Mouse (Mus musculus) liver, embryonic 14.5 days (tissue): ENCODE data around the gene Tmem176a. TPM values are rescaled to one million over a fixed set of nuclear protein-coding genes. Genes with fewer than 3 reads are reported as not detected.

ENCODE experiments used
- ATAC-seq: fragments of 200-750 bp; cut with Nextera tagmentation; 2 replicates; pipeline ENCODE4 v1.8.0; 2017; ENCODE audit warnings: moderate number of reproducible peaks, mild to moderate bottlenecking, moderate library complexity; ENCODE audit not compliant: insufficient read depth
- DNase-seq, 3 experiments: peaks; one replicate each; pipeline ENCODE4 v3.0.0-alpha.2; 2012 to 2013; ENCODE audit warnings: low read depth in 3 of 3, low spot score in 3 of 3
- H3K27ac ChIP-seq: fragments of 300-500 bp; sonication (generic); 2 replicates; pipeline ENCODE4 v1.5.1; 2014; ENCODE audit warnings: moderate library complexity, mild to moderate bottlenecking, control low read depth, inconsistent platforms
- H3K27me3 ChIP-seq: fragments of 300-500 bp; sonication (generic); 2 replicates; pipeline ENCODE4 v1.6.1; 2014; ENCODE audit warnings: mild to moderate bottlenecking, low read length, moderate library complexity; ENCODE audit not compliant: control insufficient read depth, insufficient read depth
- H3K36me3 ChIP-seq: fragments of 300-500 bp; sonication (generic); replicated peaks from 2 replicates; pipeline ENCODE4 v1.6.1; 2014; ENCODE audit warnings: low read depth; ENCODE audit not compliant: control insufficient read depth, insufficient read depth
- H3K4me1 ChIP-seq, 2 experiments: fragments of 200-500 bp in 1 of 2; fragments of 300-500 bp in 1 of 2; sonication (generic) in 1 of 2; replicated peaks; 2 replicates each; pipeline ENCODE4 v1.6.1; 2012 to 2014; ENCODE audit warnings: antibody characterized with exemption in 1 of 2, inconsistent platforms in 1 of 2, low read length in 1 of 2; ENCODE audit not compliant: control insufficient read depth in 2 of 2, insufficient read depth in 2 of 2
- H3K4me2 ChIP-seq: fragments of 300-500 bp; sonication (generic); 2 replicates; pipeline ENCODE4 v1.6.1; 2014; ENCODE audit warnings: low read depth, mild to moderate bottlenecking, control low read depth, moderate library complexity
- H3K4me3 ChIP-seq, 2 experiments: fragments of 200-500 bp in 1 of 2; fragments of 300-500 bp in 1 of 2; sonication (generic) in 1 of 2; 2 replicates each; pipeline ENCODE4 v1.5.1; 2012 to 2014; ENCODE audit warnings: low read depth in 2 of 2, low read length in 2 of 2, mild to moderate bottlenecking in 2 of 2, control low read depth in 1 of 2, inconsistent platforms in 1 of 2, moderate library complexity in 1 of 2; ENCODE audit not compliant: insufficient read depth in 1 of 2
- H3K9ac ChIP-seq: fragments of 300-500 bp; sonication (generic); replicated peaks from 2 replicates; pipeline ENCODE4 v1.6.1; 2014; ENCODE audit warnings: mild to moderate bottlenecking, control low read depth, moderate library complexity
- H3K9me3 ChIP-seq: fragments of 300-500 bp; sonication (generic); 2 replicates; pipeline ENCODE4 v1.6.1; 2016; ENCODE audit warnings: low read length, mixed read lengths; ENCODE audit not compliant: control insufficient read depth
- CTCF ChIP-seq: IDR thresholded peaks from 2 replicates; pipeline ENCODE4 v1.5.1; 2016; ENCODE audit warnings: antibody characterized with exemption, low read depth, control low read depth
- EP300 ChIP-seq: IDR thresholded peaks from 2 replicates; pipeline ENCODE4 v1.6.1; 2016; ENCODE audit warnings: antibody characterized with exemption, low read depth
- WGBS: fragments of 180-500 bp; shearing (Covaris S2); extraction: QIAGEN DNeasy Blood & Tissue Kit; methylation state at CpG from one replicate; pipeline ENCODE4 v1.1.7; 2014; ENCODE audit not compliant: insufficient replicate concordance; 5-methylcytosine and 5-hydroxymethylcytosine counted together
- polyA plus RNA-seq, 2 experiments: library from polyadenylated mRNA; depleted of rRNA in 1 of 2; stranded (reverse) in 1 of 2; unstranded in 1 of 2; fragments of >200 nt; fragmentation: Nextera tagmentation in 1 of 2; extraction: Ambion mirVana in 1 of 2; gene quantifications; 2 replicates each; pipeline versions ENCODE4 v1.2.1 to v1.2.3; 2012 to 2014

Gene Tmem176a
- polyA plus RNA-seq, 2 experiments: 34.5 to 126 TPM

GRCm38 (mm10) chr6:48876510-48877135 lies 35.9 kb downstream of the Tmem176a start:
- ATAC-seq (no peak), DNase-seq (no peak)
- no peak overlapping the region for H3K27ac ChIP-seq

GRCm38 (mm10) chr6:48894203-48894602 lies 53.5 kb downstream of the Tmem176a start:
- Histone ChIP-seq H3K36me3 (no peaks in the 10 kb centered on the region), H3K4me1 (no peaks in the 10 kb centered on the region; a peak in 1 of 4 replicates), H3K9me3 (no peaks in the 10 kb centered on the region), H3K9ac (no peak overlapping the region), H3K4me2 (no peak overlapping the region), H3K27ac (no peak overlapping the region), H3K27me3 (no peaks in the 10 kb centered on the region), H3K4me3 (no peak overlapping the region)
- TF ChIP-seq EP300: no peak
- no peak for TF ChIP-seq CTCF
- DNase-seq (no peak), ATAC-seq (no peak)
- 12% methylated on average over 4 of the region's 4 CpGs for WGBS

More at GRCm38 (mm10) chr6:48876510-48877135, 35.9 kb downstream of the Tmem176a start:
- no peak overlapping the region for H3K9ac ChIP-seq
- no peaks in the 10 kb centered on the region for H3K36me3 ChIP-seq
- H3K9me3 ChIP-seq: no peaks in the 10 kb centered on the region
- no peak overlapping the region for H3K4me3 ChIP-seq
- WGBS: 71% methylated on average over 5 of the region's 5 CpGs
- no peak overlapping the region for H3K4me2 ChIP-seq
- TF ChIP-seq CTCF (no peak), EP300 (no peak)
- H3K4me1 ChIP-seq: no peaks in the 10 kb centered on the region
- H3K27me3 ChIP-seq: no peaks in the 10 kb centered on the region

- no peak for ATAC-seq
- Histone ChIP-seq H3K27me3 (no peaks in the 10 kb centered on the region), H3K4me2 (no peak overlapping the region), H3K4me1 (no peaks in the 10 kb centered on the region; a peak in 1 of 4 replicates), H3K9ac (no peak overlapping the region), H3K9me3 (no peaks in the 10 kb centered on the region), H3K36me3 (no peaks in the 10 kb centered on the region), H3K4me3 (no peak overlapping the region), H3K27ac (no peak overlapping the region)
- no peak for TF ChIP-seq CTCF
- WGBS: 47% methylated on average over 8 of the region's 8 CpGs
- no peak for DNase-seq
Observed at GRCm38 (mm10) chr6:48894938-48895818, 54.5 kb downstream of the Tmem176a start.

GRCm38 (mm10) chr6:48895941-48896340 lies 55.2 kb downstream of the Tmem176a start:
- ATAC-seq (no peak), DNase-seq (no peak)
- Histone ChIP-seq H3K4me1 (no peaks in the 10 kb centered on the region; a peak in 1 of 4 replicates), H3K4me3 (no peak overlapping the region), H3K27ac (no peak overlapping the region), H3K9ac (no peak overlapping the region), H3K27me3 (no peaks in the 10 kb centered on the region), H3K36me3 (no peaks in the 10 kb centered on the region), H3K4me2 (no peak overlapping the region), H3K9me3 (no peaks in the 10 kb centered on the region)
- 67% methylated on average over 5 of the region's 5 CpGs for WGBS
- TF ChIP-seq CTCF (no peak), EP300 (no peak)

Other genes with a start within 250 kb of the Tmem176a start
- gene Repin1, start 247.0 kb upstream of the Tmem176a start, polyA plus RNA-seq (2012; rRNA removed): 7.1 and 7.3 TPM in 2 replicates
- 6.3 and 6.5 TPM in 2 replicates for gene Repin1, start 247.0 kb upstream of the Tmem176a start, polyA plus RNA-seq (2014; fragmentation: Nextera tagmentation; extraction: Ambion mirVana)
- gene Gm44965, start 247.0 kb upstream of the Tmem176a start, polyA plus RNA-seq (2012; rRNA removed): not detected in 2 replicates
- not detected in 2 replicates for gene Gm44965, start 247.0 kb upstream of the Tmem176a start, polyA plus RNA-seq (2014; fragmentation: Nextera tagmentation; extraction: Ambion mirVana)
- 1.0 TPM in 2 replicates for gene Zfp775, start 238.9 kb upstream of the Tmem176a start, polyA plus RNA-seq (2012; rRNA removed)
- 1.4 and 1.7 TPM in 2 replicates for gene Zfp775, start 238.9 kb upstream of the Tmem176a start, polyA plus RNA-seq (2014; fragmentation: Nextera tagmentation; extraction: Ambion mirVana)
- gene AI854703, start 214.2 kb upstream of the Tmem176a start, polyA plus RNA-seq (2012; rRNA removed): 0.31 and 0.34 TPM in 2 replicates
- 0.06 and 0.27 TPM in 2 replicates for gene AI854703, start 214.2 kb upstream of the Tmem176a start, polyA plus RNA-seq (2014; fragmentation: Nextera tagmentation; extraction: Ambion mirVana)
- 0.90 and 1.3 TPM in 2 replicates for gene Gimap8, start 193.7 kb upstream of the Tmem176a start, polyA plus RNA-seq (2012; rRNA removed)
- gene Gimap8, start 193.7 kb upstream of the Tmem176a start, polyA plus RNA-seq (2014; fragmentation: Nextera tagmentation; extraction: Ambion mirVana): 0.17 and 0.18 TPM in 2 replicates
- 3.9 and 7.2 TPM in 2 replicates for gene Gimap9, start 164.8 kb upstream of the Tmem176a start, polyA plus RNA-seq (2012; rRNA removed)
- 8.0 and 10.6 TPM in 2 replicates for gene Gimap9, start 164.8 kb upstream of the Tmem176a start, polyA plus RNA-seq (2014; fragmentation: Nextera tagmentation; extraction: Ambion mirVana)
- gene Gimap4, start 156.4 kb upstream of the Tmem176a start, polyA plus RNA-seq (2012; rRNA removed): 5.0 and 6.2 TPM in 2 replicates
- gene Gimap4, start 156.4 kb upstream of the Tmem176a start, polyA plus RNA-seq (2014; fragmentation: Nextera tagmentation; extraction: Ambion mirVana): 8.3 and 8.8 TPM in 2 replicates
- gene Gimap6, start 132.7 kb upstream of the Tmem176a start, polyA plus RNA-seq (2012; rRNA removed): 2.7 and 4.3 TPM in 2 replicates
- 6.6 and 6.8 TPM in 2 replicates for gene Gimap6, start 132.7 kb upstream of the Tmem176a start, polyA plus RNA-seq (2014; fragmentation: Nextera tagmentation; extraction: Ambion mirVana)
- 0.39 TPM in 1 of 2 replicates, not detected in the other for gene Gm28053, start 122.3 kb upstream of the Tmem176a start, polyA plus RNA-seq (2012; rRNA removed)
- gene Gm28053, start 122.3 kb upstream of the Tmem176a start, polyA plus RNA-seq (2014; fragmentation: Nextera tagmentation; extraction: Ambion mirVana): 0.48 and 1.0 TPM in 2 replicates
- 0.06 TPM in 1 of 2 replicates, not detected in the other for gene Gimap7, start 122.3 kb upstream of the Tmem176a start, polyA plus RNA-seq (2012; rRNA removed)
- 0.10 TPM in 1 of 2 replicates, not detected in the other for gene Gimap7, start 122.3 kb upstream of the Tmem176a start, polyA plus RNA-seq (2014; fragmentation: Nextera tagmentation; extraction: Ambion mirVana)
- gene Gimap1, start 101.9 kb upstream of the Tmem176a start, polyA plus RNA-seq (2012; rRNA removed): 1.1 and 1.8 TPM in 2 replicates
- gene Gimap1, start 101.9 kb upstream of the Tmem176a start, polyA plus RNA-seq (2014; fragmentation: Nextera tagmentation; extraction: Ambion mirVana): 3.2 and 5.5 TPM in 2 replicates
- gene Gimap5, start 94.7 kb upstream of the Tmem176a start, polyA plus RNA-seq (2012; rRNA removed): 1.8 and 1.9 TPM in 2 replicates
- 2.1 and 2.7 TPM in 2 replicates for gene Gimap5, start 94.7 kb upstream of the Tmem176a start, polyA plus RNA-seq (2014; fragmentation: Nextera tagmentation; extraction: Ambion mirVana)
- gene Gimap3, start 70.1 kb upstream of the Tmem176a start, polyA plus RNA-seq (2012; rRNA removed): 0.05 and 0.06 TPM in 2 replicates
- gene Gimap3, start 70.1 kb upstream of the Tmem176a start, polyA plus RNA-seq (2014; fragmentation: Nextera tagmentation; extraction: Ambion mirVana): not detected in 2 replicates
- gene Tmem176b, start 577 bp downstream of the Tmem176a start, polyA plus RNA-seq (2012; rRNA removed): 94.7 and 107 TPM in 2 replicates
- 146 and 152 TPM in 2 replicates for gene Tmem176b, start 577 bp downstream of the Tmem176a start, polyA plus RNA-seq (2014; fragmentation: Nextera tagmentation; extraction: Ambion mirVana)
- 0.02 TPM in 1 of 2 replicates, not detected in the other for gene Aoc1, start 32.0 kb downstream of the Tmem176a start, polyA plus RNA-seq (2012; rRNA removed)
- not detected in 2 replicates for gene Aoc1, start 32.0 kb downstream of the Tmem176a start, polyA plus RNA-seq (2014; fragmentation: Nextera tagmentation; extraction: Ambion mirVana)
- not detected in 2 replicates for gene 1600015I10Rik, start 89.0 kb downstream of the Tmem176a start, polyA plus RNA-seq (2012; rRNA removed)
- gene 1600015I10Rik, start 89.0 kb downstream of the Tmem176a start, polyA plus RNA-seq (2014; fragmentation: Nextera tagmentation; extraction: Ambion mirVana): not detected in 2 replicates
- not detected in 2 replicates for gene Doxl2, start 134.0 kb downstream of the Tmem176a start, polyA plus RNA-seq (2012; rRNA removed)
- gene Doxl2, start 134.0 kb downstream of the Tmem176a start, polyA plus RNA-seq (2014; fragmentation: Nextera tagmentation; extraction: Ambion mirVana): not detected in 2 replicates
- gene Svs1, start 145.9 kb downstream of the Tmem176a start, polyA plus RNA-seq (2012; rRNA removed): not detected in 2 replicates
- not detected in 2 replicates for gene Svs1, start 145.9 kb downstream of the Tmem176a start, polyA plus RNA-seq (2014; fragmentation: Nextera tagmentation; extraction: Ambion mirVana)
- 0.35 and 0.38 TPM in 2 replicates for gene Gpnmb, start 195.6 kb downstream of the Tmem176a start, polyA plus RNA-seq (2012; rRNA removed)
- 0.19 and 0.24 TPM in 2 replicates for gene Gpnmb, start 195.6 kb downstream of the Tmem176a start, polyA plus RNA-seq (2014; fragmentation: Nextera tagmentation; extraction: Ambion mirVana)
- 4.9 and 10.7 TPM in 2 replicates for gene Malsu1, start 232.9 kb downstream of the Tmem176a start, polyA plus RNA-seq (2012; rRNA removed)
- 41.3 and 44.1 TPM in 2 replicates for gene Malsu1, start 232.9 kb downstream of the Tmem176a start, polyA plus RNA-seq (2014; fragmentation: Nextera tagmentation; extraction: Ambion mirVana)